Mouse (Mus musculus) lung, postnatal 0 days (tissue): ENCODE results near the gene Tmem150a.

Experiments
- CTCF ChIP-seq: IDR thresholded peaks from 2 replicates; pipeline ENCODE4 v1.5.1; 2016; ENCODE audit warnings: antibody characterized with exemption, mild to moderate bottlenecking
- EP300 ChIP-seq: IDR thresholded peaks from 2 replicates; pipeline ENCODE4 v1.6.1; 2016; ENCODE audit warnings: antibody characterized with exemption, mild to moderate bottlenecking, control low read depth

- TF ChIP-seq EP300, result no peak
- TF ChIP-seq CTCF, result no peak
These were observed 30.0 kb downstream of the Tmem150a start for GRCm38 (mm10) chr6:72385258-72385657.
